Mouse (Mus musculus): ENCODE results near the gene Dpp6.
A peak's percentile ranks its signal among the peaks of the same experiment; 100 is the strongest.

Dpp6 gene

DNA sequence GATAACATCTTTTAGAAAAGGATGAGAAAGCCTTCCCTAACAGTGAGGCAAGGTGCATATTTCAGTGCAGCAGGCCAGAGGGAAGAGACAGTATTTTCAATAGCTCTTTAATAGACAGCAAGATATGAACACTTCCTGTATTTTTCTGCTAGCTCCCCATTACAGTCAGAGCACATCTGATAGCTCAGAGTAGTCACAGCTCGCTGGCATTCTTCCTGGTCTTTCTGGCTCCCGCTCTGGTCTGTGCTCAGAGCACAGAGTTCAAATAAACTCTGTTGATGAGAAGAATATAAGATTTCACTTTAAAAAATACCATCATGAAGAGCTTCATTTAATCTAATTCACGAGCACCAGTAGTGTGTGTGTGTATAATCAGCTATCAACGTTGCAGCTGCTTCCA lies 249.8 kb downstream of the Dpp6 start:
- no peak for DNase-seq

GRCm38 (mm10) chr5:27075131-27075591 lies 258.2 kb downstream of the Dpp6 start:
- DNase-seq = peak; percentile 68

DNA sequence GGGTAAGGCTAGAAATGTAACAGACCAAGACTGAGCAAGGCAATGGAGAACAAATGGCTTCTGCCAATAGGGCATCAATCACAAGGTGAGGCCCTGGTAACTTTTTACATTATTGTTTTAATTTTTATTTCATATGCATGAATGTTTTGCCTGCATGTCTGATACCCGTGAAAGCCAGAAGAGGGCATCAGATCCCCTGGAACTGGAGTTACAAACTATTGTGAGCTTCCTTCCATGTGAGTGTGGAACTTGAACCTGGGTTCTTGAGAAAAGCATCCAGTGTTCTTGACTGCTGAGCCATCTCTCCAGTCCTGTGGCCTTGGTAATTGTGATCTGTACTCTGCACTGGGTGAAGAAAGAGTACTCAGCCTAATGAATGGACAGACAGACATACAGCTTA lies 259.0 kb downstream of the Dpp6 start:
- DNase-seq = no peak

- DNase-seq = peak; percentile 29
These were observed 260.8 kb downstream of the Dpp6 start for GRCm38 (mm10) chr5:27077821-27078220.

- peak; percentile 35 for DNase-seq
These were observed 264.3 kb downstream of the Dpp6 start for GRCm38 (mm10) chr5:27081275-27081674.

DNA sequence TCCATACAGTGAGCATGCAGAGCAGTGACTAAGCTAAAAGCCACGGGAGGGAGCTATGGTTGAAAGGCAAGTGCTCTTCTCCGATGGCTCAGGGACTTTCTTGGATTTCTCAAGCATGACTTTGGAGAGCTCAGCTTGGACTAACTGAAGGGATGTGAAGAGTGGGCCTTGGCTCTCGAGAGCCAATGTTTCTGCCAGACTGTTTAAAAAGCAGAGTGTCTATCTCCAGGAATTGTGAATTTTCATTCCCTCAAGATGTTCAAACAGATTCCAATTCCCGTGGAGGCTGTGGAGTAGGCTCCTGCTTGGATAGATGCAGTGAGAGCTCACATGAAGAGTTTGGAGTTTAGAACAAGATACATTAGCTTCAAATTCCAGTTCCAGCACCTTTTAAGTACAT lies 266.8 kb downstream of the Dpp6 start:
- no peak for DNase-seq

DNA sequence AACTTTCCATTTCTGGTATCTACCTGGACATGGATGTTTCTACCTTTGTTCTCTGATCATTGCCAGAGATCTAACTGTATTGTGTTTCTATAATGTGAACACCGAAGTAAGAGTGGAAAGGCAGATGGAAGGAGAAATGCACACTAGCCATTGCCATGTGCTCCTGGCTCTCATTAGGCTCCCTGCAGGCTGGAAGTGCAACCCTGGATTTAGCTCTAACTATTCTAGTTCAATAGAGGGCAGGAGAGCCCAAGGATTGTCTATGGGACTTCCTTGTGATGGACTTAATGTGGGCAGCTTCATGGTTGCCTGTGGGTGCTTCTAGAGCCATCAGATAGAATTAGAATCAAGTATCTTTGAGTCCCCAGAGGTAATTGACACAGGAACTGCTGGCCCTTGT lies 291.2 kb downstream of the Dpp6 start:
- DNase-seq = no peak

DNA sequence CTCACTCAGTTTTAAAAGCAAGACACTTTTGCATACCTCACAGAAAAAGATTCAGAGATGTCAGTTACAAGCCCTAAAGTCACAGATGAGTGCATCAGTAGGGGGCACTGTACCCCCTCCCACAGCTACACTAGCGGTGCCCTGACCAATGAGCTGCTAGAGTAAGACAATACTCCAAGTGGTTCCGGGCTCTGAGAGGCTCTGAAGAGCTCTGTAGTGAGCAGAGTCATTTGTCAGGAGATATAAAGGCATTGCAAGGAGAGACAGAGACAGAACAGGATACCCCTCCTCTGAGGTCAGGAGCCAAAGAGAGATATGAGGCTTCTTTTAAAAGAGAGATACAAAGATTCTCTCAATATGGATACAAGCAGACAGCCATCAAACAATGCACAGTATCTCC lies 305.5 kb downstream of the Dpp6 start:
- no peak for DNase-seq

- DNase-seq = no peak
These were observed 305.9 kb downstream of the Dpp6 start for GRCm38 (mm10) chr5:27122944-27123343.

- peak; percentile 24 for DNase-seq
These were observed 309.0 kb downstream of the Dpp6 start for GRCm38 (mm10) chr5:27126034-27126433.

GRCm38 (mm10) chr5:27133196-27133595 lies 316.2 kb downstream of the Dpp6 start:
- peak; percentile 64 for DNase-seq

DNA sequence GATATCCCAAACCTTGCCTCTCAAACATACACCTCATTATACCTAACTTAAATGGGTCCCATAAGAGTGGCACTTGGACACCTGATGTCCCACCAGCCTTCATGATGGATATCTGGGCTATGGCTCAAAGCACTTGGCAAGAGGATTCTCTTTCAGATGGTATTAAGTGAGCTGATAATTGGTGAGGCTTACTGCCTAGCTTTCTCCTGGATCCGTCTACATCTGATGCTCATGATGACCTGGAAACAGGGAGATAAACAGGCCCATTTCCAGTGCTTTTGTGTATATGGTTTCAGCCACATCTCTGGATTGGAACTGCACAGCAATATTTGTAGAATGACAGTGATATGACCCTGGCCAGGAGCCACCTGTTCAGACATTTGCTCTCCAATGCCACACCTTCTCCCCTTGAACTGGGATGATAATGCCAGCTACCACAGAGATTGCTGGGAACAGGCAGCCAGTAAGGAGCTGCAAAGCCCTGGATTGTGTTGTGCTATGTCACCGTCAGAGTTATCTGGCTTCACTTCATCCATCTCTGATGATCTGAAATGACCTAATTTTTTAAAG lies 317.5 kb downstream of the Dpp6 start:
- DNase-seq = no peak

DNA sequence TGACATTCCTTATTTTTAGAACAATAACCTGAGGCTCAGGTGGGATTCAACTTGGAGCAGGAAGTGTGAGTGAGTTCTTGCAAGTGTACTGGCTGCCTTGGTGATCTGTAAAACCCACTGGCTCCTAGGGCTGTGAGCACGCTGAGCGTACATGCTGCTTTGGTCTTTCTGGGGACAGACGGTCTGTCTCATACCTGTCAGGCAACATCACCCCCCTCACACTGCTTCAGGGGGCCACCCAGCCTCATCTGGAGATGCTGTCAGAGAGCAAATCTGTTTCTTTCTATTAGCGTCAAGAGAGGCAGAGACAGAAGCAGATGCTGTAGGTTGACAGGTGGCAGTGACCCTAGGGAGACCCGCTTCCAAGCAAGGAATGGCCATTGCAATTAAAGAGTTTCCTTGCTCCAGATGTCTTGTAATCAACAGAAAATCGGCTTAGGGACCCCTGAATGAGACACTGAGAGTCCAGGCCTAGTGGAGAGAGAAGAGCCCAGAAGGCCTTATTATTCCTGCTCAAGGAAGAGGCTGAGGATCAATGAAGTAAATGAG lies 330.5 kb downstream of the Dpp6 start:
- DNase-seq = no peak

DNA sequence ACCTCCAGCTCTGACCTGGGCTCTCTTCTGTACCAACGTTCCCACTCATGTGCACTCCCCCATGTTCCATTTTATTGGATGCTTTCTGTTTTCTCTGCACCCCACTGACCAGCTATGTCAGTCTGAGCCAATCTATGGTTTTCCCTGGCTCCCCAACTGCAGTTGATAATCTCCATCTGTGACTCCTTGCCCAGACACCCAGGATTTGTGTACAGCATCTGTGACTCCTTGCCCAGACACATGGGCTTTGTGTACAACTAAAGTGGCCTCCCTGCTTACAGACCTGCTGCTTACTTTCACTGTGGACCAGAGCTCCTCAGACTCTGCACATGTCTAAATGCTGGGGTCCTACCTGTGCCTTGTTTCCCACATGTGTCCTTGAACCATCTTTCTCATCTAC lies 334.0 kb downstream of the Dpp6 start:
- no peak for DNase-seq

- no peak for DNase-seq
These were observed 338.7 kb downstream of the Dpp6 start for GRCm38 (mm10) chr5:27155671-27156070.

- DNase-seq = no peak
These were observed 339.4 kb downstream of the Dpp6 start for GRCm38 (mm10) chr5:27156366-27156765.

DNA sequence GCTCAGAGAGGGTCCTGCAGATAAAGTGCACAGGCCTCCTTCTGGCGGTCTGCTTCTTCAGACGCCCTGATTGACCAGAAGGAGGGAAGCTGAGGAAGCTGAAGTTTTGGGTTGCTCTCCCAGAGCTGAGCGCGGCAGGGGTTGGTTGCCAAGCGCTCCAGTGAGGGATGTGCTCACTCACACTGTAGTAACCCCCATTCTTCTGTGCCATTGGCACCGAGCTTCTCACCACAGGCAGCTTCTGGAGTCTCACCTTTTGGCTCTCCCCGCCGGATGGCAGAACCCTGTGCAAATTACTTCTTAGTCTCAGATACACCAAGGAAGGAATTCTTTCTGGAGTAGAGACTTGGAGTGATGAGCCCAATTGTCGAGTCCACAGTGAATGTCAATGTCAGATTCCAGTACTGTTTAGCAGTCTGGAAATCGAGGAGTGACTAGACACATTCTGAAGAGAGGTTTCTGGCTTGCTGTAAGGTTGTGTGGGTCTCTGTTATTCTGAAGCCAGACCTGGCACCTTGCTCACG lies 344.2 kb downstream of the Dpp6 start:
- no peak for DNase-seq

GRCm38 (mm10) chr5:27168550-27168949 lies 351.5 kb downstream of the Dpp6 start:
- no peak for DNase-seq

- no peak for DNase-seq
These were observed 368.0 kb downstream of the Dpp6 start for GRCm38 (mm10) chr5:27184963-27185362.

DNA sequence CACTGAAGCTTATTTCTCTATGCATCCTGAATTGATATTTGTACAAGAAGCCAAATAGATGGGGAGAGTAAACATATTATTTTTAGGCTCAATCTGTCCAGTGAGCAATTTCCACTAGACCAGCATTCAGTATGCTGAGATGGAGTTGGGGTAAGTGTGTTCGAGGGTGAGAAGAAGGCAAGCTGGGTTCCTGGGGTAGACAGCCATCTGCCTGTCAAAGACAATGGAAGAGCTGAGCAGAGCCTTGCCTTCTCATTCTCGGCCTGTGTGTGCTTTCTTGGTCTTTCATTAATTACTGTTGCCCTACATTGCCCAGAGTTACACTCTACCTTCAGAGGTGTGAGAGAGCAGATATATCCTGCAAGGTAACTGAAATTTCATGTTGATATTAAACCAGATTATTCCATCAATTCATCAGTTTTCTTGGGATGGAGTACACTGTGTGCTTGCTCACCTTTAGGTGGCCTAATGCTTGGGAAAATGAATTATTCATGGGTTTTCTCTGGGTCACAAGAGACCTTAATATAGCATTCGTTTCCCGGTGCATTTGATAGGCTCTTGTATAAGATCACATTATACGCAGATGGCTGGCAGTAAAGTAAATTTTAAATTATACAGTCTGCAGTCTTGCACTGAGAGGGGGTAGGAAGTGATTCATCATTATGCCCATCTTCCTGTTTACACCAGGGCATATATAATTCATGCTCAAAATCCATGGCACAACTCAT lies 374.4 kb downstream of the Dpp6 start:
- DNase-seq = no peak

- DNase-seq = no peak
These were observed 377.2 kb downstream of the Dpp6 start for GRCm38 (mm10) chr5:27194157-27194556.

GRCm38 (mm10) chr5:27194975-27195374 lies 378.0 kb downstream of the Dpp6 start:
- DNase-seq = no peak

GRCm38 (mm10) chr5:27200581-27201341 lies 383.8 kb downstream of the Dpp6 start:
- peak; percentile 67 for DNase-seq

All from layer of hippocampus, adult 9-11 months (tissue).